Comparison of ENCODE assay signal across 8 mouse cellular contexts in genomic region chr9:63754556-63755510, GRCm38 (mm10). TPM values are rescaled to one million over a fixed set of nuclear protein-coding genes. Genes with fewer than 3 reads are reported as not detected.
DNase-seq lines count a peak whose midpoint lies in the region; ATAC-seq and TF ChIP-seq lines count a peak whose summit lies in the region.

No protein-coding gene starts in this region.

- H3K27me3 ChIP-seq in heart, adult 2 months (ENCODE audit: control insufficient read depth, insufficient read depth, low read length), result no peaks in the 10 kb centered on the region
- H3K27me3 ChIP-seq in limb, embryonic 11.5 days (ENCODE audit: control insufficient read depth, insufficient read depth, low read length), result no peaks in the 10 kb centered on the region
- H3K27me3 ChIP-seq in midbrain, embryonic 15.5 days (replicated peaks), result 0 out of 2 replicates have a peak, but pooled peaks cover 8% of the 10 kb centered on the region

- H3K4me2 ChIP-seq in limb, embryonic 11.5 days (ENCODE audit: low read depth, severe bottlenecking), result peak overlapping the region; percentile 79
- H3K4me2 ChIP-seq in midbrain, embryonic 15.5 days, result peak overlapping the region; percentile 100

- H3K27ac ChIP-seq in brown adipose tissue, adult 24 weeks (replicated peaks; ENCODE audit: low read depth, low read length), result 0 out of 2 replicates have a peak overlapping the region, but pooled peaks have one; percentile 5
- peak overlapping the region; percentile 37 for H3K27ac ChIP-seq in heart, adult 2 months
- H3K27ac ChIP-seq in limb, embryonic 11.5 days (replicated peaks; ENCODE audit: low read depth, low read length), result no peak overlapping the region
- no peak overlapping the region for H3K27ac ChIP-seq in midbrain, embryonic 15.5 days

- peaks cover 10% of the 10 kb centered on the region for H3K4me1 ChIP-seq in brown adipose tissue, adult 24 weeks (ENCODE audit: control insufficient read depth, insufficient read depth, insufficient read length, low read length)
- H3K4me1 ChIP-seq in heart, adult 2 months (ENCODE audit: control insufficient read depth, insufficient read depth, low read length), result peaks cover 2% of the 10 kb centered on the region
- peaks cover 43% of the 10 kb centered on the region for H3K4me1 ChIP-seq in limb, embryonic 11.5 days (ENCODE audit: control insufficient read depth, insufficient read depth, low read length)
- peaks cover 61% of the 10 kb centered on the region for H3K4me1 ChIP-seq in midbrain, embryonic 15.5 days

- TF ChIP-seq EP300 in heart, adult 2 months (IDR thresholded peaks at IDR 0.05; ENCODE audit: insufficient read depth, low read depth, low read length), result no peak

- no peaks in the 10 kb centered on the region for H3K79me2 ChIP-seq in heart, adult 2 months (replicated peaks; ENCODE audit: control insufficient read depth, insufficient read depth, low read length)

- H3K9ac ChIP-seq in heart, adult 2 months (ENCODE audit: low read depth, low read length), result peak overlapping the region; percentile 15; the same call in 1 of the 2 replicates
- H3K9ac ChIP-seq in limb, embryonic 11.5 days (ENCODE audit: low read length), result peak overlapping the region; percentile 19; the same call in 1 of the 2 replicates
- peak overlapping the region; percentile 4 for H3K9ac ChIP-seq in midbrain, embryonic 15.5 days

- ATAC-seq in limb, embryonic 11.5 days (ENCODE audit: insufficient number of reproducible peaks, low FRiP score, low TSS enrichment, low read depth), result no peak
- ATAC-seq in midbrain, embryonic 15.5 days (replicated peaks), result no peak

- intact Hi-C loops in heart, adult 2 months (cut with DNase I), result loop anchor here (5.0 kb wide), 3 partner anchors 83 to 153 kb away; partner anchors contain the start of genes Aagab and Iqch

- no peak for TF ChIP-seq CTCF in heart, adult 2 months (IDR thresholded peaks at IDR 0.05)

- H3K9me3 ChIP-seq in limb, embryonic 11.5 days (ENCODE audit: control insufficient read depth, low read length), result no peaks in the 10 kb centered on the region
- no peaks in the 10 kb centered on the region for H3K9me3 ChIP-seq in midbrain, embryonic 15.5 days

- peak; percentile 62 for DNase-seq in layer of hippocampus, adult 9-11 months
- DNase-seq in layer of hippocampus, adult 9-10 months (ENCODE audit: low spot score), result no peak
- peak; percentile 59 to 69 for DNase-seq in heart, adult 2 months
- no peak for DNase-seq in limb, embryonic 11.5 days (ENCODE audit: low spot score)
- DNase-seq in MN1 (ENCODE audit: low spot score), result no peak
- no peak for DNase-seq in gastrocnemius, postnatal 4 days (ENCODE audit: low spot score in 2 of 2)

- TF ChIP-seq POLR2A in heart, adult 2 months (IDR thresholded peaks at IDR 0.05; ENCODE audit: insufficient read depth, low read depth, low read length), result no peak

- peak overlapping the region; percentile 87 for H3K4me3 ChIP-seq in brown adipose tissue, adult 24 weeks (ENCODE audit: insufficient read depth, low read depth, low read length)
- peak overlapping the region; percentile 26; the same call in 1 of the 2 replicates for H3K4me3 ChIP-seq in heart, adult 2 months
- H3K4me3 ChIP-seq in limb, embryonic 11.5 days (ENCODE audit: low read depth, low read length), result peak overlapping the region; percentile 88; the same call in 1 of the 2 replicates
- H3K4me3 ChIP-seq in midbrain, embryonic 15.5 days, result peak overlapping the region; percentile 11

- WGBS in heart, adult 2 months, result 51% methylated on average over 23 of the region's 23 CpGs
- 66% methylated on average over 23 of the region's 23 CpGs for WGBS in limb, embryonic 11.5 days
- 16% methylated on average over 23 of the region's 23 CpGs for WGBS in midbrain, embryonic 15.5 days

- H3K36me3 ChIP-seq in heart, adult 2 months (ENCODE audit: control insufficient read depth, insufficient read depth, low read length), result no peaks in the 10 kb centered on the region
- no peaks in the 10 kb centered on the region for H3K36me3 ChIP-seq in limb, embryonic 11.5 days (ENCODE audit: control insufficient read depth, insufficient read depth, low read length)
- no peaks in the 10 kb centered on the region for H3K36me3 ChIP-seq in midbrain, embryonic 15.5 days (replicated peaks)

RNA-seq across cellular contexts. Expression of gene Smad3, which starts 3.0 kb away (rescaled TPM):
- 6.3 and 10.3 TPM in 2 replicates for polyA plus RNA-seq in brown adipose tissue, adult 24 weeks (2012; ENCODE audit: insufficient read depth, insufficient read length, missing spikeins)
- 10 to 100 TPM; 12.4 to 13.0 TPM for total RNA-seq in heart, adult 2 months (2021)
- polyA plus RNA-seq in heart, adult 2 months (2012; rRNA removed), result 18.4 and 24.0 TPM in 2 replicates
- polyA plus RNA-seq in limb, embryonic 11.5 days (2014; fragmentation: Nextera tagmentation; extraction: Ambion mirVana), result 21.0 and 24.0 TPM in 2 replicates
- 7.2 and 9.1 TPM in 2 replicates for polyA plus RNA-seq in midbrain, embryonic 15.5 days (2015; fragmentation: Nextera tagmentation; extraction: Ambion mirVana)
- total RNA-seq in gastrocnemius, postnatal 4 days (2021), result 10 to 100 TPM; 42.9 to 44.6 TPM

Comparison
In these comparisons a context has a peak if more than half of its experiments do, and no peak if none do; other contexts are left out.
1. DNase-seq: peak in layer of hippocampus, adult 9-11 months (single experiment) and heart, adult 2 months (2 of 2); none in layer of hippocampus, adult 9-10 months (single experiment), limb, embryonic 11.5 days (single experiment), MN1 (single experiment) and gastrocnemius, postnatal 4 days (0 of 2).
2. H3K27ac ChIP-seq: peak in brown adipose tissue, adult 24 weeks (single experiment) and heart, adult 2 months (single experiment); none in limb, embryonic 11.5 days (single experiment) and midbrain, embryonic 15.5 days (single experiment).
3. H3K4me3 ChIP-seq: peak in every context shown above with its lines; median percentile 88 in limb, embryonic 11.5 days; 87 in brown adipose tissue, adult 24 weeks; 26 in heart, adult 2 months; 11 in midbrain, embryonic 15.5 days.
4. Peak in every context shown above with its lines, with median percentiles within 50 percentile points of each other: H3K9ac ChIP-seq.